In genomic region chr10:78574250-78575104, GRCm38 (mm10) we compare ENCODE assay signal across 8 mouse cellular contexts. TPM values are rescaled to one million over a fixed set of nuclear protein-coding genes. Genes with fewer than 3 reads are reported as not detected.
DNase-seq lines count a peak whose midpoint lies in the region; ATAC-seq and TF ChIP-seq lines count a peak whose summit lies in the region.

Gene Ilvbl, plus strand, starts transcription at chr10:78574346.

- peak; percentile 16; the same call in 1 of the 2 replicates for TF ChIP-seq POLR2A in bone marrow, adult 2 months (IDR thresholded peaks at IDR 0.05; ENCODE audit: borderline replicate concordance, control insufficient read depth, low read depth, low read length)

- no peaks in the 10 kb centered on the region for H3K9me3 ChIP-seq in embryonic facial prominence, embryonic 15.5 days (replicated peaks)
- no peaks in the 10 kb centered on the region for H3K9me3 ChIP-seq in kidney, embryonic 14.5 days (ENCODE audit: control insufficient read depth, low read length)
- no peaks in the 10 kb centered on the region for H3K9me3 ChIP-seq in limb, embryonic 15.5 days

- under 1% methylated on average over 51 of the region's 51 CpGs for WGBS in bone marrow, adult 2 months
- under 1% methylated on average over 51 of the region's 51 CpGs for WGBS in embryonic facial prominence, embryonic 15.5 days
- WGBS in kidney, embryonic 14.5 days = 0% methylated on average over 51 of the region's 51 CpGs
- WGBS in limb, embryonic 15.5 days = 0% methylated on average over 51 of the region's 51 CpGs

- peaks cover 26% of the 10 kb centered on the region for H3K36me3 ChIP-seq in embryonic facial prominence, embryonic 15.5 days
- H3K36me3 ChIP-seq in kidney, embryonic 14.5 days (ENCODE audit: control insufficient read depth, insufficient read depth, low read length) = peaks cover 21% of the 10 kb centered on the region; the same call in 1 of the 2 replicates
- peaks cover 22% of the 10 kb centered on the region for H3K36me3 ChIP-seq in limb, embryonic 15.5 days

- peak within 1 kb of the TSS; percentile 69 for H3K4me2 ChIP-seq in embryonic facial prominence, embryonic 15.5 days (replicated peaks)
- peak within 1 kb of the TSS; percentile 64 for H3K4me2 ChIP-seq in kidney, embryonic 14.5 days (replicated peaks; ENCODE audit: low read depth, low read length)
- H3K4me2 ChIP-seq in limb, embryonic 15.5 days = peak within 1 kb of the TSS; percentile 65

- H3K4me3 ChIP-seq in bone marrow, adult 2 months (replicated peaks; ENCODE audit: control insufficient read depth, low read depth, low read length) = peak within 1 kb of the TSS; percentile 87
- H3K4me3 ChIP-seq in embryonic facial prominence, embryonic 15.5 days (replicated peaks) = peak within 1 kb of the TSS; percentile 63
- H3K4me3 ChIP-seq in kidney, embryonic 14.5 days (ENCODE audit: low read length) = peak within 1 kb of the TSS; percentile 69
- H3K4me3 ChIP-seq in limb, embryonic 15.5 days = peak within 1 kb of the TSS; percentile 56

- peak within 1 kb of the TSS; percentile 57 for H3K9ac ChIP-seq in embryonic facial prominence, embryonic 15.5 days
- H3K9ac ChIP-seq in kidney, embryonic 14.5 days (ENCODE audit: low read depth, low read length) = peak within 1 kb of the TSS; percentile 74
- H3K9ac ChIP-seq in limb, embryonic 15.5 days = peak within 1 kb of the TSS; percentile 35

- peak within 1 kb of the TSS; percentile 82 for H3K27ac ChIP-seq in bone marrow, adult 2 months (ENCODE audit: control insufficient read depth, insufficient read depth, low read depth, low read length, poor library complexity)
- peak within 1 kb of the TSS; percentile 98 for H3K27ac ChIP-seq in embryonic facial prominence, embryonic 15.5 days (replicated peaks)
- H3K27ac ChIP-seq in kidney, embryonic 14.5 days (ENCODE audit: low read depth, low read length) = peak within 1 kb of the TSS; percentile 85
- H3K27ac ChIP-seq in limb, embryonic 15.5 days = peak within 1 kb of the TSS; percentile 97

- no peaks in the 10 kb centered on the region for H3K27me3 ChIP-seq in embryonic facial prominence, embryonic 15.5 days
- no peaks in the 10 kb centered on the region for H3K27me3 ChIP-seq in kidney, embryonic 14.5 days (ENCODE audit: control insufficient read depth, insufficient read depth, low read length)
- no peaks in the 10 kb centered on the region for H3K27me3 ChIP-seq in limb, embryonic 15.5 days

- DNase-seq in 416B (ENCODE audit: low read depth) = peak; percentile 99
- peak; percentile 96 for DNase-seq in heart, adult 9 months (ENCODE audit: low spot score in 2 of 2)
- DNase-seq in monocyte, adult 2 months (ENCODE audit: low read depth in 1 of 2, low spot score in 2 of 2) = peak; percentile 78 to 93
- DNase-seq in spleen, postnatal 36 days (ENCODE audit: low spot score in 2 of 2) = peak; percentile 93 to 94

- TF ChIP-seq CTCF in bone marrow, adult 2 months (IDR thresholded peaks at IDR 0.05; ENCODE audit: control insufficient read depth, insufficient read depth, low read length) = no peak

- peak; percentile 88 for ATAC-seq in embryonic facial prominence, embryonic 15.5 days (ENCODE audit: insufficient number of reproducible peaks, low FRiP score, low TSS enrichment, low read depth)
- peak; percentile 93 for ATAC-seq in kidney, embryonic 14.5 days (ENCODE audit: low FRiP score, low TSS enrichment)
- peak; percentile 88 for ATAC-seq in limb, embryonic 15.5 days (ENCODE audit: insufficient number of reproducible peaks, low FRiP score, low TSS enrichment, low read depth)

- peaks cover 2% of the 10 kb centered on the region; the same call in 1 of the 2 replicates for H3K4me1 ChIP-seq in bone marrow, adult 2 months (ENCODE audit: control insufficient read depth, insufficient read depth, low read length)
- H3K4me1 ChIP-seq in embryonic facial prominence, embryonic 15.5 days = peaks cover 21% of the 10 kb centered on the region
- H3K4me1 ChIP-seq in kidney, embryonic 14.5 days (ENCODE audit: control insufficient read depth, insufficient read depth, low read length) = no peaks in the 10 kb centered on the region
- H3K4me1 ChIP-seq in limb, embryonic 15.5 days = peaks cover 22% of the 10 kb centered on the region

RNA-seq across cellular contexts. Expression of gene Ilvbl, which starts in this region (rescaled TPM):
- polyA plus RNA-seq in bone marrow, adult 2 months (2011; ENCODE audit: insufficient read depth, insufficient read length, low replicate concordance, missing spikeins) = 11.3 and 25.4 TPM in 2 replicates
- 69.2 and 75.6 TPM in 2 replicates for polyA plus RNA-seq in embryonic facial prominence, embryonic 15.5 days (2015; fragmentation: Nextera tagmentation; extraction: Ambion mirVana)
- polyA plus RNA-seq in kidney, embryonic 14.5 days (2014; fragmentation: Nextera tagmentation; extraction: Ambion mirVana) = 32.3 and 34.0 TPM in 2 replicates
- 77.0 and 86.2 TPM in 2 replicates for polyA plus RNA-seq in limb, embryonic 15.5 days (2015; fragmentation: Nextera tagmentation; extraction: Ambion mirVana)

Comparison
In these comparisons a context has a peak if more than half of its experiments do, and no peak if none do; other contexts are left out.
1. Peak in every context shown above with its lines: DNase-seq, ATAC-seq, H3K4me3 ChIP-seq and H3K27ac ChIP-seq.